Mouse (Mus musculus): ENCODE data around the gene Tia1. TPM values are rescaled to one million over a fixed set of nuclear protein-coding genes. Genes with fewer than 3 reads are reported as not detected.
"Not testable (repeated sequence)": the region's sequence is repeated elsewhere in the genome, so short reads cannot be mapped to it uniquely, and the experiment has no call there.

The Tia1 gene
- polyA plus RNA-seq, 1 experiment from 2014 or later: 130 TPM

DNA sequence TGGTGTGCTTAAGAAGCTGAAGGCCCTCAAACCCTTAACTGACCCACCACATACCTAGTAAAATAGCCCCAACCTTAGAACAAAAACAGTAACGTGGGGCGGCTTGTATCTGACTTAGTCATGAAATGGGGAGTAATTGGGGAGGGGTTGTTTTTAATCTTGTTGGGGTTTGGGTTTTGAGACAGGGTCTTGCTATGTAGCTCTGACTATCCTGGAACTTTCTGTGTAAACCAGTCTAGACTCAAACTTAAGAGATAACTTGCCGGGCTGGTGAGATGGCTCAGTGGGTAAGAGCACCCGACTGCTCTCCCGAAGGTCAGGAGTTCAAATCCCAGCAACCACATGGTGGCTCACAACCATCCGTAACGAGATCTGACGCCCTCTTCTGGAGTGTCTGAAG lies 23.9 kb upstream of the Tia1 start:
- DNase-seq (ENCODE audit: low spot score); H3K4me1 ChIP-seq (ENCODE audit: control insufficient read depth, insufficient read depth, low read length); H3K4me2 ChIP-seq (ENCODE audit: low read depth, low read length); ATAC-seq (ENCODE audit: low read depth); H3K27ac ChIP-seq (replicated peaks; ENCODE audit: low read depth, low read length); H3K4me3 ChIP-seq (ENCODE audit: low read depth, low read length); H3K27me3 ChIP-seq (replicated peaks; ENCODE audit: control insufficient read depth, insufficient read depth, low read length); H3K9me3 ChIP-seq (ENCODE audit: control insufficient read depth, low read length); H3K9ac ChIP-seq (ENCODE audit: low read depth, low read length): not testable (repeated sequence)
- peaks cover 48% of the 10 kb centered on the region for H3K36me3 ChIP-seq (ENCODE audit: control insufficient read depth, insufficient read depth, low read length)
- 70% methylated on average over 6 of the region's 8 CpGs for WGBS

DNA sequence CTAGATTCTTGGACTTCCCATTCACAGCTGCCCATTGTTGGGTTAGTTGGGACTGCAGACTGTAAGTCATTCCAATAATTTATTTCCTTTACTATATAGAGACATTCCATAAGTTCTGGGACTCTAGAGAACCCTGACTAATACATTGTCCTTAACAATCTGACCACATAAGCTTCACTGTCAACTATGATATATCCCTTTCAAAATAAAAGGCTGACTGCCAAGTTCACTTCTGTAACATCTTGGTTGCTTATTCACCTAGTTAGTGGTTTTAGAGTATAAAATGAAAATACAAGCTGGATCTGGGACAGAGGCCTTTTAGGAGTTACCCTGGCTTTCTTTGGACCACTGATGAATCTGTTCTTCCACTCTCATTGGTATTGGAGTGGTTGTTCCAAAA lies 21.5 kb upstream of the Tia1 start:
- H3K4me3 ChIP-seq (ENCODE audit: low read depth, low read length): no peak overlapping the region
- no peaks in the 10 kb centered on the region for H3K4me1 ChIP-seq (ENCODE audit: control insufficient read depth, insufficient read depth, low read length)
- ATAC-seq (ENCODE audit: low read depth): no peak
- no peaks in the 10 kb centered on the region for H3K9me3 ChIP-seq (ENCODE audit: control insufficient read depth, low read length)
- no peak overlapping the region for H3K27ac ChIP-seq (replicated peaks; ENCODE audit: low read depth, low read length)
- no peaks in the 10 kb centered on the region for H3K27me3 ChIP-seq (replicated peaks; ENCODE audit: control insufficient read depth, insufficient read depth, low read length)
- DNase-seq (ENCODE audit: low spot score): no peak
- no peak overlapping the region for H3K9ac ChIP-seq (ENCODE audit: low read depth, low read length)
- H3K4me2 ChIP-seq (ENCODE audit: low read depth, low read length): no peak overlapping the region
- H3K36me3 ChIP-seq (ENCODE audit: control insufficient read depth, insufficient read depth, low read length): peaks cover 52% of the 10 kb centered on the region

DNA sequence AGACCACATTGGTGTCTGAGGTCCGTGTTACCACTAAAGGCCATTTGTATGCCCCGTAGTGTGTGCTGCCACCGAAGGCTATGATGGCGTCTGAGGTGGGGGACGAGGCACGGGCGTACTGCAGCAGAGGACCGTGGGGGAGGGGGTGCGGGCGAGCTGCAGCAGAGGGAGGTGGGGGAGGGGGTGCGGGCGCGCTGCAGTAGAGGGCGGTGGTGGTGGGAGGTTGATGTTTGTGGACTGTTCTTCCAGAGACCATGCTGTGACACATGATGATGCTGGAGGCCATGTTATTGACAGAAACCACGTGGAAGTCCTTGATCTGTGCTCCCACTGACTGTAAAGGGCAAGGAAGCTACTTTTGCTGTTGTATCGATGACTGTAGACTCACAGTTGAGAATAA lies 20.6 kb upstream of the Tia1 start:
- no peaks in the 10 kb centered on the region for H3K4me1 ChIP-seq (ENCODE audit: control insufficient read depth, insufficient read depth, low read length)
- H3K4me2 ChIP-seq (ENCODE audit: low read depth, low read length): no peak overlapping the region
- WGBS: 43% methylated on average over 16 of the region's 16 CpGs
- peaks cover 52% of the 10 kb centered on the region for H3K36me3 ChIP-seq (ENCODE audit: control insufficient read depth, insufficient read depth, low read length)
- no peaks in the 10 kb centered on the region for H3K27me3 ChIP-seq (replicated peaks; ENCODE audit: control insufficient read depth, insufficient read depth, low read length)
- H3K9me3 ChIP-seq (ENCODE audit: control insufficient read depth, low read length): no peaks in the 10 kb centered on the region
- H3K9ac ChIP-seq (ENCODE audit: low read depth, low read length): no peak overlapping the region
- DNase-seq (ENCODE audit: low spot score) (no peak), ATAC-seq (ENCODE audit: low read depth) (no peak)
- no peak overlapping the region for H3K27ac ChIP-seq (replicated peaks; ENCODE audit: low read depth, low read length)
- no peak overlapping the region for H3K4me3 ChIP-seq (ENCODE audit: low read depth, low read length)

DNA sequence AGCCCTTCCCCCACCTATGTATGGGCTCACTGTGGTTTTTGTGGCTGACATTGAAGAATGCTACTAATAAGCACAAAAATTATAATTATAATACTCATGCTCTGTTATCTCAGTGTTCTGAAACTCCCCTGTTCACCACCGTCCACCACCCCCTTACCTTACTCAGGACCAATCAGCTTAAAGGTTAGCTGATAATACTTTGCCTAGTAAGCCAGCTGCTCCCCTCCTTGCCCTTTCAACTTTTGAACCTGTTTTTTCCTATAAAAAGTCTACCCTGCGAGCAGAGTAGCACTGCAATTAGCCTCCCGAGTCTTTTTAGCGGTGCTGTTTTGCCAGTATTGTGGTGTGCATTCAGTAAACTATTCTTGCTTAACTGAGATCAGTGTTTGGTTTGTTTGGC lies 19.3 kb upstream of the Tia1 start:
- no peak for ATAC-seq (ENCODE audit: low read depth)
- DNase-seq (ENCODE audit: low spot score): no peak
- Histone ChIP-seq H3K4me1 (ENCODE audit: control insufficient read depth, insufficient read depth, low read length) (no peaks in the 10 kb centered on the region), H3K9ac (ENCODE audit: low read depth, low read length) (no peak overlapping the region), H3K36me3 (ENCODE audit: control insufficient read depth, insufficient read depth, low read length) (peaks cover 52% of the 10 kb centered on the region), H3K27ac (replicated peaks; ENCODE audit: low read depth, low read length) (no peak overlapping the region), H3K27me3 (replicated peaks; ENCODE audit: control insufficient read depth, insufficient read depth, low read length) (no peaks in the 10 kb centered on the region), H3K9me3 (ENCODE audit: control insufficient read depth, low read length) (no peaks in the 10 kb centered on the region), H3K4me3 (ENCODE audit: low read depth, low read length) (no peak overlapping the region), H3K4me2 (ENCODE audit: low read depth, low read length) (no peak overlapping the region)
- 62% methylated on average over 4 of the region's 4 CpGs for WGBS

DNA sequence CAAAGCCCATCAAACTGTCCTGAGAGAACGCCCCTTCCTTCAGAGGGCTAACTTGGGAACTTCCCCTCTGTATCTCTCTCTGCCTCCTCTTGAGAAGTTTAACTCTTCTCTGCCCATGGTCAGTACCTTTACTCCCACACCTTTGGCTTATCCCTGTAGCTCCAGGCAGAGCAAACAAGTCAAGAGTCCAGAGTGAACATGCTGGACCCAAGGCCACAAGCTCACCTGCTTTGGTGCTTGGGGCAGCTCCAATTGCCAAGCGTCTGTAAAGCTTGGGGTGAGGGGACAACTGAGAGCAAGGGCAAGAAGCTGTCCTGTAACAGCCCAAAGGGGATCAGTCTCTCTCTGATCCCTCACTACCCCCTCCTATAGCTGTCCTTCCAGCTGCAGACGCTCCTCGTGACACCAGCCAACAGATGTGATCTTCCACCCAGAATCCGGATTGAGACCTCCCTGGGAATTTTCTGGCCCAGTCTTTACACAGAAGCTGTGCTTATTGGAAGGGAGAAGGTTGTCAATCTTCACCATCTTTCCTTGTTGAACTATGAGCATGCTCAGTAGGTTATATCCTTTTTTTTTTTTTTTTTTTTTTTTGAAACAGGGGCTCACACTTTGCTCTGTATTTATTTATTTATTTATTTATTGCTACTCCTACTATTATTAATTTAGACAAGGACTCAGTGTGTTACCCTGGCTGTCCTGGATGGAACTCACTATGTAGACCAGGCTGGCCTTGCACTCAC lies 18.5 kb upstream of the Tia1 start:
- Histone ChIP-seq H3K4me3 (ENCODE audit: low read depth, low read length) (no peak overlapping the region), H3K4me1 (ENCODE audit: control insufficient read depth, insufficient read depth, low read length) (no peaks in the 10 kb centered on the region), H3K9ac (ENCODE audit: low read depth, low read length) (no peak overlapping the region), H3K36me3 (ENCODE audit: control insufficient read depth, insufficient read depth, low read length) (peaks cover 54% of the 10 kb centered on the region), H3K27me3 (replicated peaks; ENCODE audit: control insufficient read depth, insufficient read depth, low read length) (no peaks in the 10 kb centered on the region), H3K9me3 (ENCODE audit: control insufficient read depth, low read length) (no peaks in the 10 kb centered on the region), H3K27ac (replicated peaks; ENCODE audit: low read depth, low read length) (no peak overlapping the region), H3K4me2 (ENCODE audit: low read depth, low read length) (no peak overlapping the region)
- no peak for ATAC-seq (ENCODE audit: low read depth)
- DNase-seq (ENCODE audit: low spot score): no peak
- 82% methylated on average over 5 of the region's 5 CpGs for WGBS

DNA sequence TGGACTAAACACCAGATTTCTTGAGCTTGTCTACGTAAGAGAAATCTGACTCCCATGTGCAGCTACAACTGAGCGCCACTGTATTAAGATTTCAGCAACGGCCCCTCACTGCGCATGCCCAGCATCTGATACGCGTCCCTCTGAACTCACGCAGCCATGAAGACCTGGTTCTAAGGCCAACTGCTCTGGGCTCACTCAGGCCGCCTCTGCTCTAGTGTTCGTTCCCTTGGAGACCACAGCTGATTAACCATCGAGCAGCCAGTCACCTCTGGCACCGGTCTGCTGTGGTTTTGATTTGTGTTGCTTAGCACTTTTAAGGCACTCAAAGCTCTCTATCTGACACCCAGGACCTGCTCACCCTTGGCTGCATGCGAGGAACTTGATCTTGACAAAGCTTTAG lies 16.7 kb upstream of the Tia1 start:
- Histone ChIP-seq H3K4me1 (ENCODE audit: control insufficient read depth, insufficient read depth, low read length) (no peaks in the 10 kb centered on the region), H3K9ac (ENCODE audit: low read depth, low read length) (no peak overlapping the region), H3K4me3 (ENCODE audit: low read depth, low read length) (no peak overlapping the region), H3K9me3 (ENCODE audit: control insufficient read depth, low read length) (no peaks in the 10 kb centered on the region), H3K27me3 (replicated peaks; ENCODE audit: control insufficient read depth, insufficient read depth, low read length) (no peaks in the 10 kb centered on the region), H3K4me2 (ENCODE audit: low read depth, low read length) (no peak overlapping the region), H3K36me3 (ENCODE audit: control insufficient read depth, insufficient read depth, low read length) (peaks cover 70% of the 10 kb centered on the region), H3K27ac (replicated peaks; ENCODE audit: low read depth, low read length) (no peak overlapping the region)
- DNase-seq (ENCODE audit: low spot score) (no peak), ATAC-seq (ENCODE audit: low read depth) (no peak)
- WGBS: 83% methylated on average over 12 of the region's 12 CpGs

DNA sequence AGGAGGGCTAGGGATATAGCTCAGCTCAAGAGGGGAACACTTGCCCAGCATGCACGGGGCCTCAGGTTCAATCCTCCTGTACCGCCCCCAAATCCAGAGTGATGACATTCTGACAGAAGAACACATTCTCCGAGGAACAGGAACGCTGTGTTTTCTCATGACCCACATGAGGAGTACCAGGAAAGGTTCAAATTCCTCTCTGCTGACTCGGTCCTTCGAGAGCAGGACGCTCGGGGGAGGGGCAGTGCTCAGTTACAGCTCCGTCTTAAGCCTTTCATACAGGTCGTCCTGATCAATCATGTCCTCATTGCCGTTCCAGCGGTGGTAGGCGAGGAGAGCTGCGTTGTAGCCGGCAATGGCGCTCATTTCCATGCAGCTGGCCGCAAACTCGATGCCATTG lies 15.6 kb upstream of the Tia1 start:
- no peak overlapping the region for H3K4me2 ChIP-seq (ENCODE audit: low read depth, low read length)
- H3K9ac ChIP-seq (ENCODE audit: low read depth, low read length): no peak overlapping the region
- H3K4me1 ChIP-seq (ENCODE audit: control insufficient read depth, insufficient read depth, low read length): no peaks in the 10 kb centered on the region
- H3K36me3 ChIP-seq (ENCODE audit: control insufficient read depth, insufficient read depth, low read length): peaks cover 74% of the 10 kb centered on the region
- no peak for ATAC-seq (ENCODE audit: low read depth)
- no peaks in the 10 kb centered on the region for H3K9me3 ChIP-seq (ENCODE audit: control insufficient read depth, low read length)
- no peak for DNase-seq (ENCODE audit: low spot score)
- 79% methylated on average over 18 of the region's 18 CpGs for WGBS
- no peaks in the 10 kb centered on the region for H3K27me3 ChIP-seq (replicated peaks; ENCODE audit: control insufficient read depth, insufficient read depth, low read length)
- H3K4me3 ChIP-seq (ENCODE audit: low read depth, low read length): no peak overlapping the region
- no peak overlapping the region for H3K27ac ChIP-seq (replicated peaks; ENCODE audit: low read depth, low read length)

DNA sequence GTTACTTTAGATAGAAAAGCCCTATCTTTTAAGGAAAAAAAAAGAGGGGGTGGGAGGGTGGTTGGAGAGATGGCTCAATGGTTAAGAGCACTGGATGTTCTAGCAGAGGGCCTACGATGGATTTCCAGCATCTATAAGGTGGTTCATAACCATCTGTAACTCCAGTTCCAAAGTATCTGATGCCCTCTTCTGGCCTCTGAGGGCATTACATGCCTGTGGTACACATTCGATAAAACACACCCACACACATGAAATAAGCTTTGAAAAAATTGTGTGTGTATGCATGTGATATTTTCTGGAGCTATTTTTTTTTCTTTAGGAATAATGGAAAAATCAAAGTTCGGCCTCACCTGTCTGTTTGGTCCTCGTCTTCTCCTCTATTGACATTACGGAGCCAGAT lies 12.7 kb upstream of the Tia1 start:
- DNase-seq (ENCODE audit: low spot score) (no peak), ATAC-seq (ENCODE audit: low read depth) (no peak)
- Histone ChIP-seq H3K4me2 (ENCODE audit: low read depth, low read length) (no peak overlapping the region), H3K36me3 (ENCODE audit: control insufficient read depth, insufficient read depth, low read length) (peaks cover 71% of the 10 kb centered on the region), H3K4me1 (ENCODE audit: control insufficient read depth, insufficient read depth, low read length) (peaks cover 13% of the 10 kb centered on the region; the same call in 1 of the 2 replicates), H3K4me3 (ENCODE audit: low read depth, low read length) (no peak overlapping the region), H3K9me3 (ENCODE audit: control insufficient read depth, low read length) (no peaks in the 10 kb centered on the region), H3K9ac (ENCODE audit: low read depth, low read length) (no peak overlapping the region), H3K27me3 (replicated peaks; ENCODE audit: control insufficient read depth, insufficient read depth, low read length) (no peaks in the 10 kb centered on the region), H3K27ac (replicated peaks; ENCODE audit: low read depth, low read length) (no peak overlapping the region)
- WGBS: 98% methylated on average over 5 of the region's 5 CpGs

DNA sequence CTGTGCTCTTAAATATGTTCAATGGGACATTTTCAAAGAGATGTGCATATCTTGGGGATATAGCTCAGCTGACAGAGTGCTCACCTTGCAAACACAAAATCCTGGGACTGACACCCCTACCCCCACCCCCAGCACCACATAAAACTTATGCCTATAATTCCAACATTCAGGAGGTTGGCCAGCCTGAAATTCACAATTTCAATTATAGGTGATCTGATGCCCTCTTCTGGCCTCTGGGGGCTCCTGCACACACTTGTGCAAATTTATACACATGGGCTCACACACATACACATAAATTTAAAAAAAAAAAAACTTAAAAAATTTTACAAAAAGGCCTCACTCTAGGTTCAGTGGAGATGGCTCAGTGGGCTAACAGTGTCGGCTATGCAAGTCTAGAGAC lies 10.8 kb upstream of the Tia1 start:
- H3K9me3 ChIP-seq (ENCODE audit: control insufficient read depth, low read length): no peaks in the 10 kb centered on the region
- H3K4me1 ChIP-seq (ENCODE audit: control insufficient read depth, insufficient read depth, low read length): peaks cover 13% of the 10 kb centered on the region; the same call in 1 of the 2 replicates
- no peaks in the 10 kb centered on the region for H3K27me3 ChIP-seq (replicated peaks; ENCODE audit: control insufficient read depth, insufficient read depth, low read length)
- no peak overlapping the region for H3K27ac ChIP-seq (replicated peaks; ENCODE audit: low read depth, low read length)
- WGBS: 92% methylated on average over 1 of the region's 1 CpGs
- H3K4me3 ChIP-seq (ENCODE audit: low read depth, low read length): no peak overlapping the region
- no peak overlapping the region for H3K4me2 ChIP-seq (ENCODE audit: low read depth, low read length)
- peaks cover 53% of the 10 kb centered on the region for H3K36me3 ChIP-seq (ENCODE audit: control insufficient read depth, insufficient read depth, low read length)
- ATAC-seq (ENCODE audit: low read depth): no peak
- no peak overlapping the region for H3K9ac ChIP-seq (ENCODE audit: low read depth, low read length)
- no peak for DNase-seq (ENCODE audit: low spot score)

Data from embryonic facial prominence, embryonic 14.5 days (tissue).